Mouse (Mus musculus) kidney, postnatal 14 days (tissue): ENCODE data around the gene Klf16.

Experiments
- DNase-seq: peaks from one replicate; pipeline ENCODE4 v3.0.0; 2022; ENCODE audit warnings: mixed read lengths

The Klf16 gene

DNA sequence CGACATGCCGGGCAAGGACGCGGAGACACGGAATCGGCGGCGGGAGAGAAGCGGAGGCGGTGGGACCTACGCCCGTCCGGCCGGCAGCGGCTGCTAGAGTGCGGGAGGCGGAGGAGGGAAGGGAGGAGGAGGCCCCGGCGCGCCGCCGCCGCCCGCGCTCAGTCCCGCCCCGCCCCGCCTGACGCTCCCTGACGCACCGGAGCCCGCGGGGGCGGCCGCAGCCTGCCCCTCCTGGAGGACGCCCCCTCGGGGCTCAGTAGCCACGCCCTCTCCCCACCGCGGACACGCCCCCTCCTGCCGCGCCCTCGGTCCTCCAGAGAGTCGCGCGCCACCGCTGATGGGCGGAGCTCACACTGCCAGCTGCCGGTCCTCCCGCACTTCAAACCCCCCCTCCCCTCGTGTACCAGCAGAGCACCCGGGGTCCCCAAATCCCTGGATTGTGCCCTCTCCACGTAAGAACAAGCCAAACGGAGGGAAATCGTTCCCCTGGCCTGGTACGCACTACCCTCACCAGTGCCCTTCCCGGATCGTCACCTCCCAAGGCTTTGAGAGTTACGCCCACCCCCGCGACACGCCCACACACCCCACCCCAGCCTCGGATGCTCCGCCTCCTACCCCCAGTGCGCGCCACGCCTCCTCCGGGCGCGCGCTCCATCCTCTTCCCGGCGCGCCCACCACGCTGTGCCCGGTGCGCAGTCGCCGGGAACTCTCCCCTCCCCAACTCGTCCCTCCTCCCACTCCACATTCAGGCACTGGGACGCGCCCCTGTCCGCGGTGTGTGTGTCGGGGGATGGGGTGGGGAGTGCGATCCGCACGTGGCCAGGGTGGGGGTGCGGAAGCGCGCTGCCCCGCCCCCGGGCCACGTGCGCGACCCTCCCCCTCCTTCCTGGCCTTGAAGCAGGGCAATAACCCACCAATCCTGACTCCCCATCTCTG is at the start of gene Klf16:
TSS of gene Klf16 (minus strand) at position 127 of the 936 bp plus-strand sequence.
- peak; percentile 98 for DNase-seq

DNA sequence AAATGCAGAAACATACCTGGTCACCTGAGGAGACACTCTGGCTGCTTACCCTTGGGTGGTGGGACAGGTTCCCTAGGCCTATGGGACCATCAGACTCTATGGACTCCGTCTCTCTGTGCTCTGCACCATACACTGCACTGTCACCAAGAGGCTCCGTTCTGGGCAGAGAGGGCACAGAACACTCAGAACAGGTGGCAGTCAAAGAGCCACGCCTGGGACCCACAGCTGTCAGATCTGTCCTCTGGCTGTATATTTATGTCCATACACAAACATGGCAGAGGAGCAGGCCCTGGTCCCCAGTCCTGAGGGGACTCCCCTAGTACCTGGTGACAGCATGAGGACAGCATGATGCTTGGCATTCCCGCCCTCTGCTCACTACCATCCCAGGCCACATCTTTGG is 48.6 kb upstream of the Klf16 start:
- no peak for DNase-seq

DNA sequence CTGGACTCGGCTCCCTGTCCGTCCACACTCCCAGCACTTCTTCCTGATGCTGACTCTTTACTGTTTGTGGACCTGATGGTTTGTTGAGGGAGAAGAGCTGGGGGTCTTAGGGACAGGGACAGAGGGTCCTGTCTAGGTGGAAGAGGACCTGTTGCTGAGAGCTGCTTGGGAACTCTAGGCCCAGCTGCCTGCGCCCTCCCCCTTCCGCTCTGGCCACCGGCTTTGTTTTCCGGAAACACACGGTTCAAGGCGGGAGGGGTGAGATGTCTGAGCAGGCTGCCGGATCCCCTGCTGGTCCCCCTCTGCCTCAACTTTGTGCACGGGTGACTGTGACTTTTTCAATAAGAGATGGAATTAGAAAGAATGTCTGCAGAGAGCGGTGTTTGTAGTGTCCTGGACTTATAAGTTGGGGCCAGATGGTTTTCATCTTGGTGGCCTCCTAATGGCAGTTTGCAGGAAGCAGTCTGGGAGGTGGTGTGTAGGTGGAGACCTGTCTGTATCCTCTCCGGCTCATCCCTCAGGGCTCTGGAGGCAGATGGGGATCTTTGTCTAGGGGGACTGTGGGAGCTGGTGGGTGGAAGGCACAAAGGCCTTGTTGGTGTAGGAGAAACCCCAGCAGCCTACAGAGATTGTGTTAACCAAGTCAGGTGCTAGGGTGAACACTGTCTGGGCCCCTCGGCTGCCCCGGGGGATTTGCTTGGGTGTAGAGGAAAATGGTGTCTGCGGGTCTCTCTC is 46.5 kb upstream of the Klf16 start:
- DNase-seq: peak; percentile 81

DNA sequence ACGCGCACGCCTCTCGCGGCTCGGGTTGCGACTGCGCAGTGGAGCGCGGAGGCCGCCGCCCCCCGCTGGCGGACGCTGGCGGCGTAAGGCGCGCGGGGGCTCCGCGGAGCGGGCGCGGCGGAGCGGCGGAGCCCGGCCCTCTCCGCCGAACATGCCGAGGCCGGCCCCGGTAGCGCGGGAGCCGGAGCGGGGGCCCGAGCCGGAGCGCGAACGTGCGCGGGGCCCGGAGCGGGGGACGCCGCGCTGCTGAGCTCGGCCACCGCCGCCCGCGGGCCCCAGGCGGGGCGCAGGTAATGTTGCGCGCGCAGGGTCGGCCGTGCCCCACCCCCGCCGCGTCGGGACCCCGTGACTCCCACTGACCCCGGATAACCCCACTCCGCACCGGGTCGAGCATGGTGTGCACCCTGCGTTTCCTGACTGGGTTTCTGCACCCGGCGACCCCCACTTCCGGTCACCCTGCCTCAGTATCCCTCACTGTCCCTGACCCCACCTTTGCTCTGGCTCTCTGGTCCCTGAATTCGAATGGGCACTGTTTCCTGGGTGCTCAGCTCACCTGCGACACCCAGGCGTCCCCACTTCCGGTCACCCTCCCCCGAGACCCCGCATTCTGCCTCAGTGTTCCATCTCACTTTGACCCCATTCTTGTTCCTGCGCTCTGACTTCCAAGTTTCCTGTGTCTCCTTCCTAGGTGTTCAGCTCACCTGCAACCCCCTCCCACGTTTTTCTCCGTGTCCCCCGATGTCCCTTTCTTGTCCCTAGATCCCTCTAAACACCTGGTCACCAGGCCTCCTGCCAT is 45.7 kb upstream of the Klf16 start, which contains the start of gene Csnk1g2:
TSS of gene Csnk1g2 (plus strand) at position 178 of the 796 bp plus-strand sequence.
- peak; percentile 73 for DNase-seq

DNA sequence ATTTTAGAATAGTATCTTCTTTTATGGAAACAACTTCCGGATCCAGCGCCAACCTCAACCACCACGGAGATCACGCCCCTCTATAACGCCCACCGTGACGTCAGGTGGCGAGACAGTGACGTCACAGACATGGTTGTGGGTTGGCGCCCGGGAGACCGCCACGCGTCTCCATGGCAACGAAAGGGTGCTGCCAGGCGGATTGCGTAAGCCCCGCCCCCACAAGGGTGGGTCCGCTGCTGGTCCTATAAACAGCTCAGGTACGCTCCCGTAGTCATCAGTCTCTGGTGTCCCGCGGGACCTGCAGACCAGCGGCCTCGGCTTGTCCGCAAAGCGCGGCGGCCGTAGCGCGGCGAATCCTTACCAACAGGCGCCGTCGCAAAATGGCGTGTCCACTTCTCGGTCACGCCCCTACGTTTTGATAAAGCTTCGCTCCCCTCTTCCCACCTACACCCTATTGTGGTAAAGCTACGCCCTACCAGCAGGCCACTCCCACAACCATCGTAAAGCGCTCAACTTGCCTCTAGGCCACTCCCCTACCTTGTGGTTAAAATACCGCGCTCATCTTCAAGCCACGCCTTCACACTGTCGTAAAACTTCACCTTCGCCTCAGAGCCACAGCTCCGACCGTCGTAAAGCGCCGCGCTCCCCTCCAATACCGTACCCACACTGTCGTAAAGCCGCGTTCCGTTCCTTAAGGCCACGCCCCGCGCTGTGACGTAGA is 45.0 kb upstream of the Klf16 start:
- DNase-seq: peak; percentile 100

DNA sequence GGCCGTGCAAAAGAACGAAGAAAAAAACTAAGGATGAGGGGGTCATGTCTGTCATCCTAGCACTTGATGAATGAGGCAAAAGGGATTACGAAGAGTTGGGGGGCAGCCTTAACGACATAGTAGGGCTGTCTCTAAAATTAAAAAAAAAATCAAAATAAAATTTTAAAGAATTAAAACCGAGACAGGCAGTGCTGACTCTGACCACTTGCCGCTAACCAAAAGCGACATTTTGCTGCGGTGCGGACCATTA is 44.5 kb upstream of the Klf16 start:
- no peak for DNase-seq

DNA sequence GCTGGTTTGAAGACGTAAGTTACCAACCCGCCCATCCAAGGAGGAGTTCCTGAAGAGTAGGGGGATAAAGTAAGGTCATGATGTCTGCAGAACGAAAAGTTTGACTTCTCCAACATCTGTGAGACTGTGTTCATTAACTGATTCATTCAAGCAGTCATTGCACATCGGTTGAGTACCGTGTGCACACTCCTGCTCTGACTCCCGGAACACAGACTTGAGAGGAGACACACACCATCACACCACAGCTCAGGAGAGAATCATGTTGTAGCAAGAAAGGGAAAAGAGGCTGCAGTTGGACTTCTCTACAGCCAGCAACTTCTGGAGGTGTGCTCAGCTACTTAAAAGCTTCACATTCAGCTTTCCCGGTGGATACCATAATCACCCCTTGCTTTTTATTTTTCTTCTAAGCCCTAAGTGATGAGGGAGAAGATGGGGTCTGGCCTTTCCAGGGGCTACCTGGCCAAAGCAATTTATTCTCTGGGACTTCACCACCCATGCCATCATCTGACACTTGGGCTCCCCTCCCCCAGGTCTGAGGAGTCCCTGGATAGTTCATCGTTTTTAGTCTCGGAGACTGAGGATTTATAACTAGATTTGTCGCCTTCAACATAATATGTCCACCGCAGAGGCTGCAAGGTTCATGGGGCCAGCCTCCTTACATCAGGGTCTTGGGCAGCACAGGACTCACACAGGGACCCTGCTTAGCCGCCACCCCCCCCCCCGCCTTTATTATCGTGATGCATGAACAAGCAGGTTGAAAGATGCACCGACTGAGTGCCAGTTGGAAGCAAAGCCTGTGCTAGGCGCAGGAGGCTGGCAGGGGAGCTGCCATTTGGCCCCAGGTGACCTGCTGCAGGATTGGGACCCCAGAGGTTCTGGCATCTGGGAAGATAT is 43.9 kb upstream of the Klf16 start:
- no peak for DNase-seq

DNA sequence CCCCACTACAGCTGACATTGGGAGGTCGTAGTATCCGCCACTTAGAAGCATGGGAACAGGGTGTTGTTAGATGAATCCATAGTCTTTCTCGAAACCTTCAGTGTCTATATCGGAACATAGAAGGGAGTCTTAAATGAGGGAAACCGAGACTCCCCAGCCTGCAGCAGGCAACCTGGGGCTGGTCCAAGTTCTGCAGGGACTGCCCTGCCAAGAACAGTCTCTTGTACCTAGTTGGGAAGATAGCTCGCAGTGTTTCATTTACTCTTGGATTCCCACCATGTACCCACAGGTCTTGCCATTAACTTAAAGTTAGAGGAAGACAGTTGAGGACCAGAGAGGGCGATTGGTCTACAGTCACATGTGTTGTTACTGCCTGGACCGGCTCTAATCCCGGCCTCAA is 43.2 kb upstream of the Klf16 start:
- DNase-seq: no peak

DNA sequence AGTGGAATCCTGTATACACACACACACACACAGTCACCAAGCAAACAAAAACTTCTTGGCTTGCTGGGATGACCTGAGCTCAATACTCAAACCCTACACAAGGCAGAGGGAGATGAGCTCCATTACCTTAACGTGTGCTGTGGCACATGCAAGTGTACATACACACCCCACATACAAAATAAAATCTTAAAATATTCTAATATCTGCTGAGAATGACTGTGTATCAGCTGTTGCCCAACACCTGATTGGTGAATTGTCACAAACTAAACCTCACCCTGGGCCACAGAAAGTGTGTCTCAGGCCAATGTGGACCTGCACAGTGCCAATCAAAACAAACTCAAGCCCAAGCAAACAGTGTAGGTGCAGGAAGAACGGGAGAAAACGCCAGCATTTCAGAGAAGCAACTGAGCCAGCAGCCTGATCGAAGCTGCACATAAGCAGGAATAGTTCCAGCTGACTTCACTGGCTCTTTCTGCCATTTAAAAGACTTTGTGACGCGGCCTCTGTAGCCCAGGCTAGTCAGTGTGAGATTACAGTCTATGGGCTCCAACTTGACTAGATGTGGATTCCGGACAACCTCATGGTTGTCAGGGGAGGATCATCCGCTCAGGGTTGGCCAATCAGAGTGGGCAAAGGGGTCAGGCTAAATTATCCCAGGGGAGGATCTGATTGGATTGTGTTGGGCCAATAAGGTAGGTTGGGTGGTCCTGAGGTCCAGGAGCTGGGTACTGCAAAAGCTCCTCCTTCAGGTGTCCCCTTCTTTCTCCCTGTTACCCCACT is 42.5 kb upstream of the Klf16 start:
- DNase-seq: no peak

DNA sequence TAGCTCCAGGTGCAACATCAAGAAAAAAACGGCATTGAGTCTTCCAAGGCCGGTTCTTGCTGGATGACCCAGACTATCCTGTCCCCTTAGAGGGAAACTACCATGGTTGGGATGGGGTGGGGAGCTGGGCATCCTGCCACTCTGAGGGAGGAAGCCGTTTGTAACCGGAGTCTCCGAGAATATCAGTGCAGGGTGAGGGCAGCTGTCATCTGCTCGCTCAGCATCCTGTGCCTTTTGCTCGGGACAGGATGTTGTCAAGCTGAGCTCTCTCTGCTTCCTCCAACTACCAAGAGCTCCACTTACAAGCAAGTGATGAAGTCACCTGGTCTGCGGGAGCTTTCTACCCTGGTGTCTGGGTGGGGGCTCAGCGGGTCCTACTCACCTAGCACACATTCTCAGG is 41.1 kb upstream of the Klf16 start:
- peak; percentile 79 for DNase-seq

DNA sequence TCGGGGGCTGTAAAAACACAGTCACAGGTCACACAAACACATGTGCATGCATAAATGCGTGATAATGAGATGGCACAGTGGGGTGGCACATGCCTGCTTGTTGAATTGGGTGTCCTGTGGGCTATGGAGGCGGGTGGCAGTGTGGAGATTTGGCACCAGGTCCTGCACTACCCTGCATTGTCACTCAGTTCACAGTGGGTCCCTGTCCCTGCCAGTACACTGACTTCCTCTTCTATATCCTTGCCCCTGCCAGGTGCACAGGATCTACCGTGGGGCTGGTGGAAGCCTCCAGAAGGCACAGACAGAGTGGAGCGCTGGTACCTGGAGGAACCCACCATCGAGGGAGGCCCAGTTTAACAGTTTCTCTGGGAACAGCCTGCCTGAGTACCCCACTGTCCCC is 37.2 kb upstream of the Klf16 start:
- no peak for DNase-seq

DNA sequence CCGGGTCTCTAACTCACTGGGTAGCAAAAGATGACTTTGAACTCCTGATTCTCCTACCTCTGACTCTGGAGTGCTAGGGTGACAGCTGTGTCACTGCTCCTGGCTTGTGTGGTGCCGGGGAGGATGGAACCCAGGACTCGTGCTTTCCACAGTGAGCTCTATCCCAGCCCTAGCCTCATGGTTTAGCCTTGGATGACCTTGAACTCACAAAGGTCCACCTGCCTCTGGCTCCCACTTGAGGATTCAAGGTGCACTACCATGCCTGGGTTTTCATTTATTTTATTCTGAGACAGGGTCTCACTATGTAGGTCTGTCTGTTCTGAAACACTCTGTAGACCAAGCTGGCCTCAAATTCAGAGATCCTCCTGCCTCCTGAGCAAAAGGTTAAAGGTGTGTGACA is 36.7 kb upstream of the Klf16 start:
- DNase-seq: no peak

DNA sequence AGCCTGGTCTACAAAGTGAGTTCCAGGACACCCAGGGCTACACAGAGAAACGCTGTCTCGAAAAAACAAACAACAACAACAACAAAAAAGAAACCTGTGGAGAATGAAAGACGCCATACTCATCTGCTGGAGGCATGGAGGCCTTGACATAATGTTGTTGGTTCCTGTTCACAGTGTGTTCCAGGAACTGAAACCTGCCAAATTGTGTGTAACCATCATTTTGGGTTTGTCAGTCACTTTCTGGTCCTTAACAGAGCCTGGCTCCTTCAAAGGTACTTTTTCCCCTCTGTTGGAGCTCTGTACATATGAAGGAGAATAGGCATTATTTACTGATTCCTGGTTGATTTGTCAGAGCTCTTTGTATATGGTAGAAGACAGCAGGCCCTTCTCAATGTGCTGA is 34.8 kb upstream of the Klf16 start:
- no peak for DNase-seq

DNA sequence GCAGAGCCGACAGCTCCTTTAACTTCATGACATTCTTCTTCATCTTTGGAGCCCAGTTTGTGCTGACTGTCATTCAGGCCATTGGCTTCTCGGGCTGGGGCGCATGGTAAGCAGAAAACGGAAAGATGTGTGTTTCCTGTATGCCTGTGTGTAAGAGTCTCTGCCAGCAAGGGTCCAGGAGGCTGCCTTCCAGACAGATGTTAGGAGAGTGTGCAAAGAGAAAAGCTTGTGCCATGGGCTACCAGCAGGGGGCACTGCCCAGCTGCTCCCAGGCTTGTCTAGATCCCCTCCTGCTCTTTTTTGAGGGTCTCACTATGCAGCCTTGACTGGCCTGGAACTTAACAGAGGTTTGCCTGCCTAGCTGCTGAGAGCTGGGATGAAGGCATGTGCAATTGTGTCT is 33.9 kb upstream of the Klf16 start:
- DNase-seq: peak; percentile 70

DNA sequence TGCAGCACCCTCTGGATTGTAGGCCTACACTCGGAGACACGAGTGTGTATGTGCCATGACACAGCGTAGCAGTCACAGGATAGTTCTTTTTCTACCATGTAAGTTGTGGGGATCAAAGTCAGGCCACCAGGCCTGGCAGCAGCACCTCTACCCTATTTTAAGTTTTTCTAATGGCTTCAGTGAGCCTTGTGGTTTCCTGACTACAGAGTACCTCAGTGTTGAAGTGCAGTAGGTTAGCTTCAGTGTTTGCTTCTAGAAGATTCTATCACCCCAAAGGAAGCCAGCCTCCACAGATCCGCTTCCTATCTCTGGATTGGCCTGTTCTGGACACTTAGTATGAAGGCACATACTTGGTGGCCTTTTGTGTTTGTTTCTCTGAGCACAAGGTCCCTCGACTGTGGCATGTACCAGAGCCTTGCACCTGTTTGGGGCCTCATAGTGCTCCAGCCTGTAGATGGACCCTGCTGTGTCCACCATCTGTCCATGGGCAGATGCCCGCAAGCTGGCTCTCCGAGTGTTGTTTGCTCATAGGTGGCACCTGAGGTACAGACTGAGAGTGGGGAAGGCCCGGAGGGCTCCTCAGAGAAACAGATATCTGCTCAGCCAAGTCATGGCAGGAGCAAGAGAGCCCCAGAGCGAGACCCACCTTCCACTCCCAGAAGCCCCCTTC is 33.1 kb upstream of the Klf16 start:
- no peak for DNase-seq

DNA sequence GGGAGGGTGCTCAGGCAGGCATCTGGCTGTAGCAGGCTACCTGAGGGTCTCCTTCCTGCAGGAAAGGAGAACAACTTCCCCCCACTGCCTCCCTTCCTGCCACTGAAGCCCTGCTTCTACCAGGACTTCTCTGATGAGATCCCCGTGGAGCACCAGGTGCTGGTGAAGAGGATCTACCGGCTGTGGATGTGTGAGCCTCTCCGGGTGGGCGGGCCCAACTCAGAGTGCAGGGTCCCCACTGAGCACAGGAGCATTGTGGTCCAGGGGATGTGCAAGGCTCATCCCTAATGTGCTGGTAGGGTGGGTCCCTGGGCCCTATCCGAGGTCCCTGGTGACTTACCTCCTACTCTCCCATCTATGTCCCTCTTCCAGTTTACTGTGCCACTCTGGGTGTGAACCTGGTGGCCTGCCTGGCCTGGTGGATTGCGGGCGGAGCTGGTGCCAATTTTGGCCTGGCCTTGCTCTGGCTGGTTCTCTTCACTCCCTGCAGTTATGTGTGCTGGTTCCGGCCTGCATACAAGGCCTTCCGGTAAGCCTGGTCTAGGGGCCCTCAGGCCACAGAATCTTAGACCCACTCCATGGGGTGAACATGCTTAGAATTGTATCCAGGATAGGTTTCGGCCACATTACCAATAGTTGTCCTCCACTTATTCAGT is 32.3 kb upstream of the Klf16 start:
- DNase-seq: no peak

DNA sequence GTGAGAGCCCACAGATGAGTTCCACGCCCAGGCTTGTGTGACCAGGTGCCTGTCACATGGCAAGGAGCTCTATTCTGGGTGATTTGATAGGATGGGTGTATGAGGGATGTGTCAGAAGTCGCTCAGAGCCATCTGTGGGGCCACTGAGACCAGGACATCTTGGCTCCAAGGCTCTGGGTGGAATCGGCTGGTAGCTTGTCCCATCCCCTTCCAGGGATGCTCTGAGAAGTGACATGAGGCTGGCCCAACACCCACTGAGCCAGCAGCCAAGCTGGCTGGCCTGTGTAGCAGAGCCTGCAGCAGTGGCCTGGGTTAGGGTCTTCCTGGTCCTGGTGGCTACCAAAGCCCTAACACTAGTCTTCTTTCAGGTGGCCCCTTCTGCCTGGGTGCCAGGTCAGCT is 31.3 kb upstream of the Klf16 start:
- DNase-seq: no peak

DNA sequence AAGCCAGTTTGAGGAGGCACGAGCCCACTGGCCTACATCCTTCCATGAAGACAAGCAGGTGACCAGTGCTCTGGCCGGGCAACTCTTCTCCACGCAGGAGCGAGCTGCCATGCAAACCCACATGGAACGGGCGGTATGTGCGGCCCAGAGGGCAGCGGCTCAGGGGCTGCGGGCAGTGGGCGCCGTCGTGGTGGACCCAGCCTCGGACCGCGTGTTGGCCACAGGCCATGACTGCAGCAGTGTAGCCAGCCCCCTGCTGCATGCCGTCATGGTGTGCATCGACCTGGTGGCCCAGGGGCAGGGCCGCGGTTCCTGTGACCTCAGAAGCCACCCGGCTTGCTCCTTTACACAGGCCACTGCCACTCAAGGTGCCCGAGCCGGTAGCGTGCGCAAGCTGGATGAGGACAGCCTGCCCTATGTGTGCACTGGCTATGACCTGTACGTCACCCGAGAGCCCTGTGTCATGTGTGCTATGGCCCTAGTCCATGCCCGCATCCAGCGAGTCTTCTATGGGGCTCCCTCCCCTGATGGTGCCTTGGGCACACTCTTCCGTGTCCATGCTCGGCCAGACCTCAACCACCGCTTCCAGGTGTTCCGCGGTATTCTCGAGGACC is 29.7 kb upstream of the Klf16 start:
- DNase-seq: no peak

DNA sequence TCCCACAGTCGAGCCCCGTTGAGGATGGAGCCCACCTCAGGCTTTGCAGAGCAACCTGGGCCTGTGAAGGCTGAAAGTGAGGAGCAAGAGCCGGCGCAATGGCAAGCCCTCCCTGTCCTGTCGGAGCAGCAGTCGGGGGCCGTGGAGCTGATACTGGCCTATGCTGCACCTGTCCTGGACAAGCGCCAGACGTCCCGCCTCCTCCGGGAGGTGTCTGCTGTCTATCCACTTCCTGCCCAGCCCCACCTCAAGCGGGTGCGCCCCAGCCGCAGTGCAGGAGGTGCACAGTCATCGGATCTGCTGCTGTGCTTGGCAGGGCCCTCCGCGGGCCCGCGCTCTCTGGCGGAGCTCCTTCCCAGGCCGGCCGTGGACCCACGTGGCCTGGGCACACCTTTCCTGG is 29.2 kb upstream of the Klf16 start:
- no peak for DNase-seq
